24 mouse cellular contexts compared by ENCODE assay signal in the genomic region with DNA sequence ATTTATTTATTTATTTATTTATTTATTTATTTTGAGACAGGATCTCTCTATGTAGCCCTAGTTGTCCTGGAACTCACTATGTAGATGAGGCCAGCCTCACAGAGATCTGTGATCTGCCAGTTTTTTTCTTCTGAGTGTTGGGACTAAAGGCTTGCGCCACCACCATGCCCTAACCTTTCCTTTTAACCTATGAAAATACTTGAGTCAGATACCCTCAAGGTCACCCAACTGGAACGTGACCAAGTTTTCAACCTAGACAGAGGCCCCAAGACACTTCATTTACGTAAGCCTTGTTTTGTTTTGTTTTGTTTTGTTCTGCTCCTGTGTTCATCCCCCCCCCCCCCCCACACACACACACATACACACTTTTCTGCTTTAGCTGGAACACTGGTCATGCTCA. TPM values are rescaled to one million over a fixed set of nuclear protein-coding genes. Genes with fewer than 3 reads are reported as not detected.
DNase-seq lines count a peak whose midpoint lies in the region; ATAC-seq lines count a peak whose summit lies in the region.
"Had no signal": no experiment of that assay in that cellular context is flagged by ENCODE, and none has a peak within 500 bp of the region (broad histone marks: within the 10 kb centered on the region; RNA-seq: fewer than 3 reads in every experiment).

No protein-coding gene starts in this region.

- 0 out of 2 replicates have a peak, but pooled peaks cover 1% of the 10 kb centered on the region for H3K9me3 ChIP-seq in liver, embryonic 13.5 days (replicated peaks)
- H3K9me3 ChIP-seq in liver, embryonic 11.5 days (ENCODE audit: control insufficient read depth, low read length) = no peaks in the 10 kb centered on the region
- H3K9me3 ChIP-seq: forebrain, embryonic 10.5 days; forebrain, embryonic 13.5 days; heart, embryonic 15.5 days had no signal

- peaks cover 2% of the 10 kb centered on the region; the same call in 1 of the 2 replicates for H3K36me3 ChIP-seq in liver, embryonic 13.5 days
- no peaks in the 10 kb centered on the region for H3K36me3 ChIP-seq in liver, embryonic 11.5 days (ENCODE audit: control insufficient read depth, insufficient read depth, low read length)
- H3K36me3 ChIP-seq: forebrain, embryonic 10.5 days; heart, embryonic 12.5 days; heart, embryonic 15.5 days had no signal

- peak; percentile 79 for DNase-seq in adrenal gland, postnatal 10 days
- DNase-seq in adrenal gland, postnatal 4 days (ENCODE audit: low spot score in 2 of 2) = no peak
- no peak for DNase-seq in liver, embryonic 13.5 days
- DNase-seq in liver, embryonic 11.5 days (ENCODE audit: low spot score) = no peak
- DNase-seq in adrenal gland, postnatal 14 days = peak; percentile 81
- peak; percentile 36 to 39 for DNase-seq in adrenal gland, postnatal 36 days
- no peak for DNase-seq in heart, postnatal 36 days
- DNase-seq: cerebellum, adult 18-20 months; cerebellum, adult 9-10 months; cerebellum, postnatal 14 days; forebrain, postnatal 0 days; gastrocnemius, adult 2 months; gastrocnemius, postnatal 25 days; heart, postnatal 10 days; kidney, adult 2 months had no signal

- WGBS in liver, embryonic 13.5 days (ENCODE audit: insufficient replicate concordance) = 88% methylated on average over 3 of the region's 3 CpGs
- WGBS in liver, embryonic 11.5 days = 91% methylated on average over 3 of the region's 3 CpGs

- ATAC-seq in liver, embryonic 13.5 days (ENCODE audit: low read depth) = no peak
- no peak for ATAC-seq in liver, embryonic 11.5 days (replicated peaks; ENCODE audit: low FRiP score)
- ATAC-seq in inflammation-experienced regulatory T-cells, adult 6 months = no peak
- ATAC-seq: activated CD4-positive, CD25-positive, alpha-beta regulatory T cell, adult 4 months; forebrain, embryonic 13.5 days; forebrain, postnatal 0 days; hindbrain, postnatal 0 days; intestine, postnatal 0 days had no signal

- no peaks in the 10 kb centered on the region for H3K27me3 ChIP-seq in liver, embryonic 13.5 days
- H3K27me3 ChIP-seq in liver, embryonic 11.5 days (replicated peaks; ENCODE audit: control insufficient read depth, insufficient read depth, low read length) = no peaks in the 10 kb centered on the region
- H3K27me3 ChIP-seq: heart, embryonic 12.5 days; heart, embryonic 15.5 days had no signal

- no peak overlapping the region for H3K4me3 ChIP-seq in liver, embryonic 13.5 days (replicated peaks)
- no peak overlapping the region for H3K4me3 ChIP-seq in liver, embryonic 11.5 days (ENCODE audit: low read depth, low read length)
- H3K4me3 ChIP-seq: forebrain, embryonic 10.5 days; forebrain, embryonic 13.5 days; gastrocnemius, adult 2 months; heart, embryonic 12.5 days; heart, embryonic 15.5 days had no signal

- peaks cover 75% of the 10 kb centered on the region for H3K4me1 ChIP-seq in liver, embryonic 13.5 days (replicated peaks)
- H3K4me1 ChIP-seq in liver, embryonic 11.5 days (replicated peaks; ENCODE audit: control insufficient read depth, insufficient read depth, low read length) = peaks cover 21% of the 10 kb centered on the region

- no peak overlapping the region for H3K4me2 ChIP-seq in liver, embryonic 13.5 days
- no peak overlapping the region for H3K4me2 ChIP-seq in liver, embryonic 11.5 days
- H3K4me2 ChIP-seq: forebrain, embryonic 13.5 days; heart, embryonic 12.5 days; heart, embryonic 15.5 days; hindbrain, embryonic 14.5 days had no signal

- no peak overlapping the region for H3K9ac ChIP-seq in liver, embryonic 13.5 days
- H3K9ac ChIP-seq in liver, embryonic 11.5 days (ENCODE audit: low read depth, low read length) = no peak overlapping the region
- H3K9ac ChIP-seq: forebrain, embryonic 13.5 days; forebrain, postnatal 0 days; heart, embryonic 12.5 days; heart, embryonic 15.5 days; hindbrain, embryonic 14.5 days had no signal

- intact Hi-C loops in heart, postnatal 36 days (cut with DNase I) = no loop called here

- 0 out of 2 replicates have a peak overlapping the region, but pooled peaks have one; percentile 97 for H3K27ac ChIP-seq in liver, embryonic 13.5 days
- H3K27ac ChIP-seq in liver, embryonic 11.5 days (ENCODE audit: low read depth, low read length) = no peak overlapping the region
- H3K27ac ChIP-seq: forebrain, embryonic 10.5 days; forebrain, embryonic 13.5 days; gastrocnemius, adult 2 months; heart, embryonic 15.5 days; hindbrain, embryonic 14.5 days; hindbrain, postnatal 0 days had no signal

RNA-seq across cellular contexts. Expression of a gene that starts 1.7 kb away (rescaled TPM):
- total RNA-seq in adrenal gland, postnatal 10 days (2021) = 100 to 1,000 TPM; 118 to 230 TPM
- 10 to 100 TPM; 48.7 to 54.5 TPM for total RNA-seq in adrenal gland, postnatal 4 days (2021)
- polyA plus RNA-seq in liver, embryonic 13.5 days (2015; fragmentation: Nextera tagmentation; extraction: Ambion mirVana) = 352 and 354 TPM in 2 replicates
- polyA plus RNA-seq in liver, embryonic 11.5 days (2014; fragmentation: Nextera tagmentation; extraction: Ambion mirVana) = 200 and 221 TPM in 2 replicates
- total RNA-seq in adrenal gland, postnatal 14 days (2021) = 142 and 201 TPM in 2 replicates
- 10 to 100 TPM; 16.9 to 34.3 TPM for total RNA-seq in adrenal gland, postnatal 36 days (2021)
- polyA plus RNA-seq in inflammation-experienced regulatory T-cells, adult 6 months (2017; shearing (Covaris generic)) = under 1 TPM in 1 of 3 experiments, not detected in 2; 0.52 TPM
- 100 to 1,000 TPM; 174 to 188 TPM for total RNA-seq in heart, postnatal 36 days (2021)
- polyA plus RNA-seq: activated CD4-positive, CD25-positive, alpha-beta regulatory T cell, adult 4 months had no signal

Comparison
In these comparisons a context has a peak if more than half of its experiments do, and no peak if none do; other contexts are left out.
1. DNase-seq: peak in adrenal gland, postnatal 10 days (single experiment), adrenal gland, postnatal 14 days (single experiment) and adrenal gland, postnatal 36 days (2 of 2); none in adrenal gland, postnatal 4 days (0 of 2), liver, embryonic 13.5 days (single experiment), liver, embryonic 11.5 days (single experiment) and heart, postnatal 36 days (0 of 2).